Mouse (Mus musculus) intestine, embryonic 16.5 days (tissue): ENCODE data around the gene Grxcr1. TPM values are rescaled to one million over a fixed set of nuclear protein-coding genes. Genes with fewer than 3 reads are reported as not detected.

Experiments used
- ATAC-seq: fragments of 200-750 bp; cut with Nextera tagmentation; 2 replicates; pipeline ENCODE4 v1.8.0; 2017; ENCODE audit warnings: moderate TSS enrichment, moderate library complexity
- H3K27ac ChIP-seq: fragments of 300-500 bp; sonication (generic); 2 replicates; pipeline ENCODE4 v1.5.1; 2014; ENCODE audit warnings: mild to moderate bottlenecking, low read length
- H3K27me3 ChIP-seq: fragments of 300-500 bp; sonication (generic); replicated peaks from 2 replicates; pipeline ENCODE4 v1.6.1; 2014; ENCODE audit warnings: low read length, control low read depth, mixed read lengths; ENCODE audit not compliant: control insufficient read depth, insufficient read depth
- H3K36me3 ChIP-seq: fragments of 300-500 bp; sonication (generic); 2 replicates; pipeline ENCODE4 v1.6.1; 2014; ENCODE audit warnings: low read length, control low read depth; ENCODE audit not compliant: control insufficient read depth, insufficient read depth
- H3K4me1 ChIP-seq: fragments of 300-500 bp; sonication (generic); 2 replicates; pipeline ENCODE4 v1.6.1; 2014; ENCODE audit warnings: low read length, control low read depth, mixed read lengths; ENCODE audit not compliant: control insufficient read depth, insufficient read depth
- H3K4me2 ChIP-seq: fragments of 300-500 bp; sonication (generic); 2 replicates; pipeline ENCODE4 v1.6.1; 2014; ENCODE audit warnings: low read depth, low read length, control low read depth
- H3K4me3 ChIP-seq: fragments of 300-500 bp; sonication (generic); 2 replicates; pipeline ENCODE4 v1.5.1; 2014; ENCODE audit warnings: mild to moderate bottlenecking, low read length
- H3K9ac ChIP-seq: fragments of 300-500 bp; sonication (generic); 2 replicates; pipeline ENCODE4 v1.6.1; 2014; ENCODE audit warnings: low read depth, low read length
- H3K9me3 ChIP-seq: fragments of 300-500 bp; sonication (generic); 2 replicates; pipeline ENCODE4 v1.6.1; 2016; ENCODE audit warnings: low read length, control low read depth; ENCODE audit not compliant: control insufficient read depth
- WGBS: fragments of 180-500 bp; shearing (Covaris S2); extraction: QIAGEN DNeasy Blood & Tissue Kit; methylation state at CpG from one replicate; pipeline ENCODE4 v1.1.7; 2014; 5-methylcytosine and 5-hydroxymethylcytosine counted together
- polyA plus RNA-seq: library from polyadenylated mRNA; unstranded; fragments of >200 nt; fragmentation: Nextera tagmentation; extraction: Ambion mirVana; gene quantifications from 2 replicates; pipeline ENCODE4 v1.2.1, GENCODE M21; 2015

The Grxcr1 gene
- polyA plus RNA-seq, 1 experiment from 2014 or later: not detected

DNA sequence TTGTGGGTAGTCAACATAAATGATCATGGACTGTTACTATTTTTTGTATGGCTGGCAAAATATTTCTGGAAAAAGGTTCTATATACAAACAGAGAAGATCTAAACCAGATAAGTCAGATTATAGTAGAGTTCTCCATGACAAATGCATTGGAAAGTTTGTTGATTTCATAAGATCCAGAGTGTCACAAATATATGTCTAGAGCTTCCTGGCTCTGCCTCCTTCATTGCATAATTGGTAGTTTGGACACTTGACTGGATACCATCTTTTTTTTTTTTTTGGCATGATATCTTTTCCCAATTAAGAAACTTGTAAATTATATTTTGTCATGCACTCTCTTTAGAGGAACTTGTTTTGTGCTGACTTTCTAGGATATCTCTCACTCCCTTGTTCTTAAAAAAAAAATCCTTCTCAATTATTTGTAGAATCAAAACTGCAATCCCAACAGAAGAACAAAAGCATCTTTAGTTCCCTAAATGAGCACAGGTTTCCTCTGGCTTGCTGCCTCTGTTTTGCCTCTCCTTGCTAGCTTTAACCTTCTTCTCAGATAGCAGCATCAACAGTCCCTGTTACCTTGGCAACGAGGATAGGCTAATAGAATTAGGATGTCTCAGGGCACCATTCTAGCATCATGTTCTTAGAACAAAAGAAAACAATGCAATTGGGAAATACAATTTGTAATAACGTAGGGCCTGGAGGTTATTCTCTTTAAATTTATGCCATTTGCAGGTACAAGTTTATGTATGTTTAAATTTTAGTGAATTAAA is 4.8 kb upstream of the Grxcr1 start:
- Histone ChIP-seq H3K9me3 (no peaks in the 10 kb centered on the region), H3K27me3 (no peaks in the 10 kb centered on the region), H3K36me3 (no peaks in the 10 kb centered on the region), H3K9ac (no peak overlapping the region), H3K4me2 (no peak overlapping the region), H3K4me3 (no peak overlapping the region), H3K4me1 (no peaks in the 10 kb centered on the region), H3K27ac (no peak overlapping the region)
- WGBS: 72% methylated on average over 2 of the region's 2 CpGs
- ATAC-seq: no peak

DNA sequence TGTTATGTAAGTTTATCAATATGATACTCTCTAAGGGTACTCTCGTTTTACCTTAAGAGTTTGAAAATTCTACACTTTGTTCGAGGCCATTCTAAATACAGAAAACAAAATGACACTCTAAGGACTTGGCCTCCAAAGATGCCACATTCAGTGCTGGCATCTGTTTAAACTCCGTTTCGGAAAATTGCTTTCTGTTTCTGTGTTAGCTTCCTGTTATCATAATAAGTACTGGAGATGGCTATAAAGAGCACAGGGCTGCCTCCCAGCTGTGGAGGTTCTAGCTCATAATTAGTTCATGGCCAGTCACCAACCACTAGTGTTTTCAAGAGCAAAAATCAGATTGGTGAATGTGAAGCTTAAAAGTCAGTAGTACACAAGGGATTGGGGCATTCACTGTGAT is 4.2 kb upstream of the Grxcr1 start:
- Histone ChIP-seq H3K9ac (no peak overlapping the region), H3K4me2 (no peak overlapping the region), H3K9me3 (no peaks in the 10 kb centered on the region), H3K4me3 (no peak overlapping the region), H3K27ac (no peak overlapping the region), H3K36me3 (no peaks in the 10 kb centered on the region), H3K27me3 (no peaks in the 10 kb centered on the region), H3K4me1 (no peaks in the 10 kb centered on the region)
- 66% methylated on average over 4 of the region's 4 CpGs for whole genome bisulfite sequencing
- ATAC-seq: no peak

- Histone ChIP-seq H3K4me2 (no peak overlapping the region), H3K9ac (no peak overlapping the region), H3K27me3 (no peaks in the 10 kb centered on the region), H3K27ac (no peak overlapping the region), H3K36me3 (no peaks in the 10 kb centered on the region), H3K9me3 (no peaks in the 10 kb centered on the region), H3K4me3 (no peak overlapping the region), H3K4me1 (no peaks in the 10 kb centered on the region)
- ATAC-seq: no peak
- 89% methylated on average over 2 of the region's 2 CpGs for WGBS
These were observed 1.7 kb downstream of the Grxcr1 start for GRCm38 (mm10) chr5:68033345-68033744.

DNA sequence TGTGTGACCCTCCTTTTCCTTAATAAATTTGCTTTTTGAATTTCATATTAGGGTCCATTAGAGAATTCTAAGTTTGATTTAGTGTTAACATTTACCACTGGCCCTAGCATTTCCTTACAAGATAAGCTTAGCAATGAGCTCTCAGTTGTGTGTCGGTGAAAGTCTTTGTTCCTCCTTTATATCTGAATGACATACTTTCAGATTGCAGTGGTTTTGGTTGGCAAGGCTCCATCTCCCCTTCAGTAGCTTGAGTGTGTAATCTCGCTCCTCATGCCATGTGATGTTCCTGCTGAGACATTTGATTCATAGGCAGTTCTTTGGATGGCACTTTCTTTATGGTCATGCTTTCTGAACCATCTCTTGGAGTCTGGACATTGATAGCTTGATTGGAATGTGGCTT is 7.4 kb downstream of the Grxcr1 start:
- WGBS: 78% methylated on average over 2 of the region's 2 CpGs
- H3K9ac ChIP-seq: no peak overlapping the region

DNA sequence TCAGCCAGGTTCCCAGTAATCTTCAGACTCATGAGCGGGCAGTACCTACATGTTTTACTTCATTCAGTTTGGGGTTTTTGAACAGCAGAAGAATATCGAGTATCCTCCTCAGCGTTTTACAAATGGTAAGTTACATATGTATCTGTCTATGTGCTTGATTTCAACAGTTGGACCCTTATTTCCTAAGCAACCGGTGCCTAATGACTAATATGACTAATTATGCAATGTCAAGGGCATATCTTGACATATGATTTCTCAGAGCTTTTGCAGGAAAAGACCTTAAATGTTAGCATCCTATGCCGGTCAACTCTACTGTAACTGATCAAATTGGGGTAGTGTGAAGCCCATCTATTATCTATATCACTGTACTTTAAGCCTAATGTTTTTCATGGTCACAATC is 11.7 kb downstream of the Grxcr1 start:
- 91% methylated on average over 5 of the region's 5 CpGs for WGBS
- no peaks in the 10 kb centered on the region for H3K4me1 ChIP-seq
- H3K36me3 ChIP-seq: no peaks in the 10 kb centered on the region
- no peak overlapping the region for H3K4me3 ChIP-seq
- H3K27me3 ChIP-seq: no peaks in the 10 kb centered on the region
- ATAC-seq: no peak
- no peak overlapping the region for H3K27ac ChIP-seq
- H3K9ac ChIP-seq: no peak overlapping the region
- no peaks in the 10 kb centered on the region for H3K9me3 ChIP-seq
- H3K4me2 ChIP-seq: no peak overlapping the region

More for the DNA sequence above, 7.4 kb downstream of the Grxcr1 start:
- Histone ChIP-seq H3K4me1 (no peaks in the 10 kb centered on the region), H3K4me3 (no peak overlapping the region), H3K27me3 (no peaks in the 10 kb centered on the region), H3K27ac (no peak overlapping the region), H3K9me3 (no peaks in the 10 kb centered on the region), H3K4me2 (no peak overlapping the region), H3K36me3 (no peaks in the 10 kb centered on the region)
- no peak for ATAC-seq

- no peaks in the 10 kb centered on the region for H3K4me1 ChIP-seq
- H3K9me3 ChIP-seq: no peaks in the 10 kb centered on the region
- no peak overlapping the region for H3K9ac ChIP-seq
- H3K27me3 ChIP-seq: no peaks in the 10 kb centered on the region
- no peak overlapping the region for H3K4me2 ChIP-seq
- no peaks in the 10 kb centered on the region for H3K36me3 ChIP-seq
- WGBS: 47% methylated on average over 4 of the region's 4 CpGs
- no peak for ATAC-seq
- H3K27ac ChIP-seq: no peak overlapping the region
- H3K4me3 ChIP-seq: no peak overlapping the region
These were observed 17.1 kb downstream of the Grxcr1 start for GRCm38 (mm10) chr5:68048783-68049182.

DNA sequence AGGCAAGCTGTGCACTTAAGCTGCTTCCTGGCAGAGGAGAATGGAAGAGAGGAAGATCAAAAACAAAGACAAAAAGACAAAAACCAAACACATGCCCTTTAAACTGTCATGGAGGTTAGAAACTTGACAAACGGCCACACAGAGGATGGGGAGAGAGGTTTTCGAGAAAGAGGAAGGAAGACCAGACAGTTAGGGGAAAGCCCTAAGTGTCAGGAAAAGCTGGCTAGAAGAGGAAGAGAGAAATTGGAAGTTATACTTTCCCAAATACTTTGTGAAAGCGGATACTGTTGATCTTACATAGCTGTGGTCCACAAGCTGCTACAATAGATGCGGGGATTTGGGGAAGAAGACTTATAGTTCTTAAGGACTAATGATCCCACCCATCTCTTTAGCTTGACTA is 17.9 kb downstream of the Grxcr1 start:
- H3K4me1 ChIP-seq: no peaks in the 10 kb centered on the region
- no peaks in the 10 kb centered on the region for H3K27me3 ChIP-seq
- H3K4me2 ChIP-seq: no peak overlapping the region
- H3K9me3 ChIP-seq: no peaks in the 10 kb centered on the region
- no peak overlapping the region for H3K9ac ChIP-seq
- WGBS: 51% methylated on average over 4 of the region's 4 CpGs
- no peaks in the 10 kb centered on the region for H3K36me3 ChIP-seq
- ATAC-seq: no peak
- no peak overlapping the region for H3K27ac ChIP-seq
- no peak overlapping the region for H3K4me3 ChIP-seq

GRCm38 (mm10) chr5:68051101-68051500 is 19.5 kb downstream of the Grxcr1 start:
- H3K36me3 ChIP-seq: no peaks in the 10 kb centered on the region
- 61% methylated on average over 5 of the region's 5 CpGs for WGBS

GRCm38 (mm10) chr5:68057574-68057973 is 25.9 kb downstream of the Grxcr1 start:
- Histone ChIP-seq H3K4me1 (no peaks in the 10 kb centered on the region), H3K9ac (no peak overlapping the region), H3K4me2 (no peak overlapping the region), H3K36me3 (no peaks in the 10 kb centered on the region), H3K27ac (no peak overlapping the region), H3K9me3 (no peaks in the 10 kb centered on the region), H3K4me3 (no peak overlapping the region), H3K27me3 (no peaks in the 10 kb centered on the region)
- ATAC-seq: no peak
- 89% methylated on average over 3 of the region's 3 CpGs for WGBS

More at GRCm38 (mm10) chr5:68051101-68051500, 19.5 kb downstream of the Grxcr1 start:
- Histone ChIP-seq H3K4me2 (no peak overlapping the region), H3K9ac (no peak overlapping the region), H3K9me3 (no peaks in the 10 kb centered on the region), H3K27me3 (no peaks in the 10 kb centered on the region), H3K4me1 (no peaks in the 10 kb centered on the region), H3K4me3 (no peak overlapping the region), H3K27ac (no peak overlapping the region)
- ATAC-seq: no peak

DNA sequence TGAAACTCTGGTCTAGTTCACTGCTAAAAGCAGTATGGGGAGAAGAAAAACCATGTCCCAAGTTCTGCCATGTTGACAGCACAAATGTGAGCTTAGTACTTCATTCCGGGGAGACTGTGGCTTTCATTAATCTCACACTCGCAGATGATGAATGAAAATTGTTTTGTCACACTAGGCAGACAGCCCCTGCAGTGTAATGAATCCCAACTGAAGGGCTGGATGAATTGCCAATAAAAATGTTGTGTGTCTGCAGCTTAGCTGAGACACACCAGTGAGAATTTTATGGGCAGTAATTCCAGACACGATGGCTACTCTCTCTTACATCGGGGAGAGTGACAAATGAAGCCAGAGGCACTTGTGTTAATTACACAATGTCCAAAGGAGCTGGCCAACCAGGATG is 37.1 kb downstream of the Grxcr1 start:
- Histone ChIP-seq H3K4me3 (no peak overlapping the region), H3K36me3 (no peaks in the 10 kb centered on the region), H3K9me3 (no peaks in the 10 kb centered on the region), H3K4me2 (no peak overlapping the region), H3K27me3 (no peaks in the 10 kb centered on the region), H3K9ac (no peak overlapping the region), H3K27ac (no peak overlapping the region), H3K4me1 (no peaks in the 10 kb centered on the region)
- 52% methylated on average over 4 of the region's 4 CpGs for WGBS
- no peak for ATAC-seq
